Mouse (Mus musculus): ENCODE measurements around the gene Ralgps2. TPM values are rescaled to one million over a fixed set of nuclear protein-coding genes. Genes with fewer than 3 reads are reported as not detected.

Gene Ralgps2
- polyA plus RNA-seq, 1 experiment: 123 TPM

GRCm38 (mm10) chr1:156852409-156852808 lies 87.0 kb downstream of the Ralgps2 start:
- H3K4me3 ChIP-seq (ENCODE audit: control insufficient read depth, low read depth, low read length): no peak overlapping the region
- H3K27me3 ChIP-seq (ENCODE audit: control insufficient read depth, insufficient read depth, low read length): no peaks in the 10 kb centered on the region
- H3K36me3 ChIP-seq (ENCODE audit: control insufficient read depth, insufficient read depth, low read length): no peaks in the 10 kb centered on the region
- no peak for TF ChIP-seq CTCF (IDR thresholded peaks at IDR 0.05; ENCODE audit: control insufficient read depth, insufficient read depth, insufficient replicate concordance, low read depth, low read length)
- no peak for TF ChIP-seq POLR2A (IDR thresholded peaks at IDR 0.05; ENCODE audit: control insufficient read depth, low read depth, low read length)
- H3K27ac ChIP-seq (ENCODE audit: control insufficient read depth, insufficient read depth, low read depth, low read length): no peak overlapping the region
- H3K4me1 ChIP-seq (ENCODE audit: control insufficient read depth, insufficient read depth, low read length): no peaks in the 10 kb centered on the region

- Histone ChIP-seq H3K4me1 (ENCODE audit: control insufficient read depth, insufficient read depth, low read length) (no peaks in the 10 kb centered on the region), H3K4me3 (ENCODE audit: control insufficient read depth, low read depth, low read length) (no peak overlapping the region), H3K27me3 (ENCODE audit: control insufficient read depth, insufficient read depth, low read length) (no peaks in the 10 kb centered on the region), H3K36me3 (ENCODE audit: control insufficient read depth, insufficient read depth, low read length) (no peaks in the 10 kb centered on the region), H3K27ac (ENCODE audit: control insufficient read depth, insufficient read depth, low read depth, low read length) (no peak overlapping the region)
- TF ChIP-seq CTCF (IDR thresholded peaks at IDR 0.05; ENCODE audit: control insufficient read depth, insufficient read depth, insufficient replicate concordance, low read depth, low read length) (no peak), POLR2A (IDR thresholded peaks at IDR 0.05; ENCODE audit: control insufficient read depth, low read depth, low read length) (no peak)
These were observed 92.3 kb downstream of the Ralgps2 start for GRCm38 (mm10) chr1:156847098-156847497.

DNA sequence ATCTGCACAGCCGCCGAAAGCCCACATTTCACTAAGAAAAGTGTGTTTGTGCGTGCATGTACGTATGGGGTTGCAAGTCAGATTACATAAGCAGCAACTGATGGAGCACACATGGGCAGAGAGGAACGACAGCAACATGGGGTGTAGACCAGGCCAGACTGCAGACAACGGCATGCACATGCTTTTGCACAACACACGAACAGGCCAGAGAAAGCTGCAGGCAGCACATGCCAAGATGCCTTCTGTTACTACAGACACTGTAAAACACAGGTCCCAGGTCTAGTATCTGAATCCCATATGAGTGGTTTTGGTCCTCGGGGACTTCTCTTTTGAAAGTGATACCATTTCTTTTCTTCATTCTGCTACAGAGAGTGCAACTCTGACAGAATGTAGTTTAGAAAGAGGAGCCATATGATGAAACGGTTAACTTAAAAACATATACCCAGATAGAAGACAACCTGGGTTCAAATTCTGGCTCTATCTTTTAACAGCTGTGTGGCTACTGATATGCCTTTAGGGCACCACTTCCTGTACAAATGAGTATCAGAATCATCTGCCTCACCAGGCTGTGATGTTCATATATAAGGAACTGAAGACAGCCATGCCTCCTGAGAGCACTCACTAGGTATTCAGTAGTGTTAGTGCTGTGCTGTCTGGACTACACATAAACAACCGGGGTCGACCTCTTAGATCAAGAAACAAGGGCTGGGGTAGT lies 97.6 kb downstream of the Ralgps2 start:
- Histone ChIP-seq H3K4me1 (ENCODE audit: control insufficient read depth, insufficient read depth, low read length) (no peaks in the 10 kb centered on the region), H3K4me3 (ENCODE audit: control insufficient read depth, low read depth, low read length) (no peak overlapping the region), H3K27me3 (ENCODE audit: control insufficient read depth, insufficient read depth, low read length) (no peaks in the 10 kb centered on the region), H3K36me3 (ENCODE audit: control insufficient read depth, insufficient read depth, low read length) (no peaks in the 10 kb centered on the region), H3K27ac (ENCODE audit: control insufficient read depth, insufficient read depth, low read depth, low read length) (no peak overlapping the region)
- TF ChIP-seq CTCF (IDR thresholded peaks at IDR 0.05; ENCODE audit: control insufficient read depth, insufficient read depth, insufficient replicate concordance, low read depth, low read length): no peak
- no peak for TF ChIP-seq POLR2A (IDR thresholded peaks at IDR 0.05; ENCODE audit: control insufficient read depth, low read depth, low read length)

- TF ChIP-seq CTCF (IDR thresholded peaks at IDR 0.05; ENCODE audit: control insufficient read depth, insufficient read depth, insufficient replicate concordance, low read depth, low read length): no peak
- no peak for TF ChIP-seq POLR2A (IDR thresholded peaks at IDR 0.05; ENCODE audit: control insufficient read depth, low read depth, low read length)
These were observed 100.7 kb downstream of the Ralgps2 start for GRCm38 (mm10) chr1:156838695-156839094.

DNA sequence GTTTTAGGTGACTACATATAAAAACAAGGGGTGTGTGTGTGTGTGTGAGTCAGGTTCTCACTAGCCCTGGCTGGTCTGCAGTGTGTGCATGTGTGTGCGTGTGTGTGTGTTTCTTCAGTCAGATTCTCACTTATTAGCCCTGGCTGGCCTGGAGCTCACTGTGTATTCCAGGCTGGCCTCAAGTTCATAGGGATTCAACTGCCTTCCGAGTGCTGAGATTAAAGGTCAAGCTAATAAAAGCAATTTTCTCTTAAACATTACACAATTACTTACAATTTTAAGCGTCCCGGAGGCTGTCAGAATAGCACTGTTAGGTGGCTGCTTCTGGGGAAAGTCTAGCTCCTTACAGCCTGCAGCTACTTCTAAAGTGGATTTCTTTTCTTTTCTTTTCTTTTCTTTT lies 101.2 kb downstream of the Ralgps2 start, which contains the start of gene Angptl1:
TSS of gene Angptl1 (plus strand) at position 386 of the 400 bp plus-strand sequence.
- Histone ChIP-seq H3K36me3 (ENCODE audit: control insufficient read depth, insufficient read depth, low read length) (no peaks in the 10 kb centered on the region), H3K27me3 (ENCODE audit: control insufficient read depth, insufficient read depth, low read length) (no peaks in the 10 kb centered on the region), H3K4me1 (ENCODE audit: control insufficient read depth, insufficient read depth, low read length) (no peaks in the 10 kb centered on the region), H3K27ac (ENCODE audit: control insufficient read depth, insufficient read depth, low read depth, low read length) (no peak within 1 kb of the TSS), H3K4me3 (ENCODE audit: control insufficient read depth, low read depth, low read length) (no peak within 1 kb of the TSS)
- no peak for TF ChIP-seq POLR2A (IDR thresholded peaks at IDR 0.05; ENCODE audit: control insufficient read depth, low read depth, low read length)
- TF ChIP-seq CTCF (IDR thresholded peaks at IDR 0.05; ENCODE audit: control insufficient read depth, insufficient read depth, insufficient replicate concordance, low read depth, low read length): no peak

More at GRCm38 (mm10) chr1:156838695-156839094, 100.7 kb downstream of the Ralgps2 start:
- Histone ChIP-seq H3K4me1 (ENCODE audit: control insufficient read depth, insufficient read depth, low read length) (no peaks in the 10 kb centered on the region), H3K4me3 (ENCODE audit: control insufficient read depth, low read depth, low read length) (no peak overlapping the region), H3K36me3 (ENCODE audit: control insufficient read depth, insufficient read depth, low read length) (no peaks in the 10 kb centered on the region), H3K27me3 (ENCODE audit: control insufficient read depth, insufficient read depth, low read length) (no peaks in the 10 kb centered on the region), H3K27ac (ENCODE audit: control insufficient read depth, insufficient read depth, low read depth, low read length) (no peak overlapping the region)

- H3K36me3 ChIP-seq (ENCODE audit: control insufficient read depth, insufficient read depth, low read length): peaks cover 2% of the 10 kb centered on the region
- no peak for TF ChIP-seq POLR2A (IDR thresholded peaks at IDR 0.05; ENCODE audit: control insufficient read depth, low read depth, low read length)
- no peaks in the 10 kb centered on the region for H3K4me1 ChIP-seq (ENCODE audit: control insufficient read depth, insufficient read depth, low read length)
- H3K27me3 ChIP-seq (ENCODE audit: control insufficient read depth, insufficient read depth, low read length): no peaks in the 10 kb centered on the region
- no peak overlapping the region for H3K27ac ChIP-seq (ENCODE audit: control insufficient read depth, insufficient read depth, low read depth, low read length)
- H3K4me3 ChIP-seq (ENCODE audit: control insufficient read depth, low read depth, low read length): no peak overlapping the region
These were observed 120.2 kb downstream of the Ralgps2 start for GRCm38 (mm10) chr1:156819236-156819635.

DNA sequence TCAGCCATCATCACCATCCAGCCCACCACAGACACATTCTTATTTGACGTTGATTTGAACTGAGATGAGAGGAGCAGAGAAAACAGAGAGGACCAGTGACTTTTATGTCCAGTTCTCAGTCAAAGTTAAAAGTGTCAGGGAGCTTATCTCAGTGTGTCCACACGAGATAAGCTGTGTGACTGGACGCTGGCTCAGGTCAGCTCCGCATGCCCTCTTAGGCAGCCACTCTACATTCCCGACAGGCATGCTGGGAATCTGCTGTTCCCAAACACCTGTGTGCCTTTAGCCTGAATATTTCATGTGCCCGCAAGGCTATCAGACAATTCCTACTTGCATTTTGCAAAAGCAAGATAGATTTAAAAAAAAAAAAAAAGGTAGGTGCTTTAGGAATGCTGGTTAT lies 125.9 kb downstream of the Ralgps2 start:
- TF ChIP-seq CTCF (IDR thresholded peaks at IDR 0.05; ENCODE audit: control insufficient read depth, insufficient read depth, insufficient replicate concordance, low read depth, low read length) (no peak), POLR2A (IDR thresholded peaks at IDR 0.05; ENCODE audit: control insufficient read depth, low read depth, low read length) (no peak)
- Histone ChIP-seq H3K36me3 (ENCODE audit: control insufficient read depth, insufficient read depth, low read length) (peaks cover 1% of the 10 kb centered on the region), H3K27ac (ENCODE audit: control insufficient read depth, insufficient read depth, low read depth, low read length) (no peak overlapping the region), H3K4me3 (ENCODE audit: control insufficient read depth, low read depth, low read length) (no peak overlapping the region), H3K27me3 (ENCODE audit: control insufficient read depth, insufficient read depth, low read length) (no peaks in the 10 kb centered on the region), H3K4me1 (ENCODE audit: control insufficient read depth, insufficient read depth, low read length) (no peaks in the 10 kb centered on the region)
